Mouse (Mus musculus) embryonic facial prominence, embryonic 11.5 days (tissue): Measurements from ENCODE around the gene St6gal2. TPM values are rescaled to one million over a fixed set of nuclear protein-coding genes. Genes with fewer than 3 reads are reported as not detected.

Source experiments
- ATAC-seq: fragments of 200-750 bp; cut with Nextera tagmentation; replicated peaks from 2 replicates; pipeline ENCODE4 v1.8.0; 2017; ENCODE audit warnings: low read depth; ENCODE audit not compliant: insufficient number of reproducible peaks, low FRiP score, low TSS enrichment
- DNase-seq: peaks from one replicate; pipeline ENCODE4 v3.0.0-alpha.2; 2015; ENCODE audit warnings: low spot score
- H3K27ac ChIP-seq: fragments of 300-500 bp; sonication (generic); replicated peaks from 2 replicates; pipeline ENCODE4 v1.5.1; 2014; ENCODE audit warnings: mild to moderate bottlenecking, low read depth, low read length, control low read depth
- H3K27me3 ChIP-seq: fragments of 300-500 bp; sonication (generic); 2 replicates; pipeline ENCODE4 v1.6.1; 2014; ENCODE audit warnings: mild to moderate bottlenecking, low read length, moderate library complexity, mixed read lengths; ENCODE audit not compliant: control insufficient read depth, insufficient read depth
- H3K36me3 ChIP-seq: fragments of 300-500 bp; sonication (generic); replicated peaks from 2 replicates; pipeline ENCODE4 v1.6.1; 2014; ENCODE audit warnings: low read depth, mild to moderate bottlenecking, low read length, moderate library complexity, mixed read lengths; ENCODE audit not compliant: control insufficient read depth, insufficient read depth
- H3K4me1 ChIP-seq: fragments of 300-500 bp; sonication (generic); 2 replicates; pipeline ENCODE4 v1.6.1; 2014; ENCODE audit warnings: low read length, mixed read lengths; ENCODE audit not compliant: control insufficient read depth, insufficient read depth
- H3K4me2 ChIP-seq: fragments of 300-500 bp; sonication (generic); 2 replicates; pipeline ENCODE4 v1.6.1; 2014; ENCODE audit warnings: low read depth, mild to moderate bottlenecking, control low read depth, low read length, moderate library complexity
- H3K4me3 ChIP-seq: fragments of 300-500 bp; sonication (generic); 2 replicates; pipeline ENCODE4 v1.5.1; 2014; ENCODE audit warnings: low read depth, low read length, control low read depth
- H3K9ac ChIP-seq: fragments of 300-500 bp; sonication (generic); replicated peaks from 2 replicates; pipeline ENCODE4 v1.6.1; 2014; ENCODE audit warnings: mild to moderate bottlenecking, control low read depth, low read length
- H3K9me3 ChIP-seq: fragments of 300-500 bp; sonication (generic); replicated peaks from 2 replicates; pipeline ENCODE4 v1.6.1; 2016; ENCODE audit warnings: mild to moderate bottlenecking, low read length, inconsistent platforms, mixed read lengths; ENCODE audit not compliant: control insufficient read depth
- WGBS: fragments of 180-500 bp; shearing (Covaris S2); extraction: QIAGEN DNeasy Blood & Tissue Kit; methylation state at CpG from one replicate; pipeline ENCODE4 v1.1.7; 2014; 5-methylcytosine and 5-hydroxymethylcytosine counted together
- polyA plus RNA-seq: library from polyadenylated mRNA; unstranded; fragments of >200 nt; fragmentation: Nextera tagmentation; extraction: Ambion mirVana; gene quantifications from 2 replicates; pipeline ENCODE4 v1.2.1, GENCODE M21; 2014

St6gal2 gene
- polyA plus RNA-seq, 1 experiment from 2014 or later = 13.0 TPM

- no peak overlapping the region for H3K4me3 ChIP-seq
- no peak overlapping the region for H3K27ac ChIP-seq
- H3K36me3 ChIP-seq = no peaks in the 10 kb centered on the region
- H3K9ac ChIP-seq = no peak overlapping the region
- no peak for ATAC-seq
- no peak overlapping the region for H3K4me2 ChIP-seq
- H3K9me3 ChIP-seq = no peaks in the 10 kb centered on the region
- WGBS = 72% methylated on average over 3 of the region's 3 CpGs
- H3K4me1 ChIP-seq = no peaks in the 10 kb centered on the region
- no peaks in the 10 kb centered on the region for H3K27me3 ChIP-seq
- DNase-seq = no peak
These were observed 22.4 kb downstream of the St6gal2 start for GRCm38 (mm10) chr17:55467579-55467978.

GRCm38 (mm10) chr17:55468963-55469362 is 23.8 kb downstream of the St6gal2 start:
- no peaks in the 10 kb centered on the region for H3K4me1 ChIP-seq
- H3K27ac ChIP-seq = no peak overlapping the region
- no peak overlapping the region for H3K4me2 ChIP-seq
- no peak overlapping the region for H3K4me3 ChIP-seq
- H3K9ac ChIP-seq = no peak overlapping the region
- ATAC-seq (no peak), DNase-seq (no peak)
- no peaks in the 10 kb centered on the region for H3K27me3 ChIP-seq
- no peaks in the 10 kb centered on the region for H3K36me3 ChIP-seq
- H3K9me3 ChIP-seq = no peaks in the 10 kb centered on the region

- no peak overlapping the region for H3K27ac ChIP-seq
- no peaks in the 10 kb centered on the region for H3K9me3 ChIP-seq
- ATAC-seq (no peak), DNase-seq (no peak)
- no peak overlapping the region for H3K4me2 ChIP-seq
- H3K36me3 ChIP-seq = no peaks in the 10 kb centered on the region
- H3K4me3 ChIP-seq = no peak overlapping the region
- H3K9ac ChIP-seq = no peak overlapping the region
- WGBS = 88% methylated on average over 4 of the region's 4 CpGs
- no peaks in the 10 kb centered on the region for H3K4me1 ChIP-seq
- H3K27me3 ChIP-seq = no peaks in the 10 kb centered on the region
These were observed 30.8 kb downstream of the St6gal2 start for GRCm38 (mm10) chr17:55475974-55476373.

- Histone ChIP-seq H3K4me1 (no peaks in the 10 kb centered on the region), H3K9ac (no peak overlapping the region), H3K4me3 (no peak overlapping the region), H3K36me3 (no peaks in the 10 kb centered on the region), H3K27me3 (no peaks in the 10 kb centered on the region), H3K9me3 (no peaks in the 10 kb centered on the region), H3K4me2 (no peak overlapping the region), H3K27ac (no peak overlapping the region)
- DNase-seq = peak; percentile 47
- ATAC-seq = peak; percentile 34; the same call in 1 of the 2 replicates
These were observed 32.2 kb downstream of the St6gal2 start for GRCm38 (mm10) chr17:55477361-55477760.

GRCm38 (mm10) chr17:55479367-55479766 is 34.2 kb downstream of the St6gal2 start:
- H3K4me3 ChIP-seq = no peak overlapping the region
- ATAC-seq = no peak
- H3K27ac ChIP-seq = no peak overlapping the region

GRCm38 (mm10) chr17:55484108-55484870 is 39.1 kb downstream of the St6gal2 start:
- Histone ChIP-seq H3K27me3 (no peaks in the 10 kb centered on the region), H3K9me3 (no peaks in the 10 kb centered on the region), H3K9ac (no peak overlapping the region), H3K27ac (no peak overlapping the region), H3K4me1 (no peaks in the 10 kb centered on the region), H3K4me3 (no peak overlapping the region), H3K36me3 (no peaks in the 10 kb centered on the region), H3K4me2 (no peak overlapping the region)
- WGBS = 85% methylated on average over 7 of the region's 7 CpGs
- DNase-seq = no peak
- no peak for ATAC-seq

More at GRCm38 (mm10) chr17:55479367-55479766, 34.2 kb downstream of the St6gal2 start:
- no peak overlapping the region for H3K4me2 ChIP-seq
- 75% methylated on average over 7 of the region's 7 CpGs for WGBS
- no peak overlapping the region for H3K9ac ChIP-seq
- DNase-seq = no peak
- H3K4me1 ChIP-seq = no peaks in the 10 kb centered on the region
- H3K36me3 ChIP-seq = no peaks in the 10 kb centered on the region
- no peaks in the 10 kb centered on the region for H3K9me3 ChIP-seq
- no peaks in the 10 kb centered on the region for H3K27me3 ChIP-seq

- DNase-seq = no peak
- no peak overlapping the region for H3K27ac ChIP-seq
- 92% methylated on average over 7 of the region's 7 CpGs for WGBS
- H3K9me3 ChIP-seq = no peaks in the 10 kb centered on the region
- H3K9ac ChIP-seq = no peak overlapping the region
- ATAC-seq = no peak
- no peak overlapping the region for H3K4me2 ChIP-seq
- H3K4me3 ChIP-seq = no peak overlapping the region
- no peaks in the 10 kb centered on the region for H3K27me3 ChIP-seq
- H3K36me3 ChIP-seq = no peaks in the 10 kb centered on the region
- no peaks in the 10 kb centered on the region for H3K4me1 ChIP-seq
These were observed 86.7 kb downstream of the St6gal2 start for GRCm38 (mm10) chr17:55531872-55532271.

GRCm38 (mm10) chr17:55548476-55548875 is 103.3 kb downstream of the St6gal2 start:
- H3K4me3 ChIP-seq = no peak overlapping the region
- no peak overlapping the region for H3K27ac ChIP-seq
- H3K9me3 ChIP-seq = no peaks in the 10 kb centered on the region
- H3K4me2 ChIP-seq = no peak overlapping the region
- no peaks in the 10 kb centered on the region for H3K36me3 ChIP-seq
- DNase-seq = no peak
- no peaks in the 10 kb centered on the region for H3K4me1 ChIP-seq
- 86% methylated on average over 1 of the region's 1 CpGs for WGBS
- H3K9ac ChIP-seq = no peak overlapping the region
- H3K27me3 ChIP-seq = no peaks in the 10 kb centered on the region
- no peak for ATAC-seq
